Comparison of ENCODE assay signal across 8 mouse cellular contexts in the genomic region with DNA sequence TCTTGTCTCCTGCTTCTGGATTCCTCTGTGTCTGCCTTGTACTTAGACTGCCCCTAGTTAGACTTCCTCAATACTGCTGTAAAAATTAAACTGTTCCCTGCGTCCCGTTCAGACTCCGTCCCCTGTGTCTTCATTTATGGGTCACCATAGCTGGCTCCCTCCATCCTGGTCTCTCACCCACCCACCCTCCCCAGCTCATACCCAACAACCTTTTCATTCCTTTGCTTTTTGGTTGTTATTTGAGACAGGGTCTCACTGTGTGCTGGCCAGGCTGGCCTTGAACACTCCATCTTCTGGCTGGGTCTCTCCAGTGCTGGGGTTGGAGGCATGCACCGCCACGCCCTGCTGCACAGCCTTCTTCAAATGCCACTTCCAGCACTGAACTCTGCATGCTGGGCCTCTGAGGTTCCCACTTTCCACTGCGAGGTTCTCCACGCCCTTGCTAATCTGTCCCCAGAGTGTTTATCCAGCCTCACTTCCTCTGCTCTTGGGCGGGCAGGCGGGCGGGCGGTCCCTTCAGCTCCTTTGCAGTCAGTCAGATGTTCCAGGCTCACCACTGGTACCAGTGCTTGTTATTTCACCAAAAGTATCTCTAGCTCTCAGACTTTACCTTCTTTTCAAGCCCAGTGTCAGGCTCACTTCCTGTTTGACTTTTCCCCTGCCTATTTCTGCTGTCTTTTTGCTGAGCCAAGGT. TPM values are rescaled to one million over a fixed set of nuclear protein-coding genes. Genes with fewer than 3 reads are reported as not detected.
DNase-seq lines count a peak whose midpoint lies in the region.

No protein-coding gene starts in this region.

- intact Hi-C loops in heart, postnatal 10 days (cut with DNase I) = no loop called here

- DNase-seq in kidney, postnatal 14 days = peak; percentile 23
- DNase-seq in kidney, postnatal 36 days = no peak
- peak; percentile 71 for DNase-seq in heart, postnatal 10 days
- peak; percentile 73 for DNase-seq in lung, postnatal 14 days
- DNase-seq in thymus, postnatal 14 days = peak; percentile 54
- no peak for DNase-seq in cerebellum, adult 9-11 months
- no peak for DNase-seq in frontal cortex, adult 2 months (ENCODE audit: extremely low spot score in 1 of 2, low spot score in 1 of 2)
- no peak for DNase-seq in testis, postnatal 14 days (ENCODE audit: low spot score)

RNA-seq across cellular contexts. Expression of a gene that starts 18.5 kb away (rescaled TPM):
- 1 to 10 TPM; 9.4 to 10.0 TPM for total RNA-seq in heart, postnatal 10 days (2021)
- polyA plus RNA-seq in frontal cortex, adult 2 months (2012; rRNA removed) = 43.8 and 48.2 TPM in 2 replicates

RNA-seq across cellular contexts. Expression of a gene that starts 22.5 kb away (rescaled TPM):
- 10 to 100 TPM; 63.7 to 88.5 TPM for total RNA-seq in heart, postnatal 10 days (2021)
- polyA plus RNA-seq in frontal cortex, adult 2 months (2012; rRNA removed) = 122 and 124 TPM in 2 replicates

Comparison
In these comparisons a context has a peak if more than half of its experiments do, and no peak if none do; other contexts are left out.
1. DNase-seq: peak in kidney, postnatal 14 days (single experiment), heart, postnatal 10 days (2 of 2), lung, postnatal 14 days (single experiment) and thymus, postnatal 14 days (single experiment); none in kidney, postnatal 36 days (0 of 2), cerebellum, adult 9-11 months (single experiment), frontal cortex, adult 2 months (0 of 2) and testis, postnatal 14 days (single experiment).